Mouse (Mus musculus) layer of hippocampus, adult 18-20 months (tissue): ENCODE measurements around the gene Hist1h3g. TPM values are rescaled to one million over a fixed set of nuclear protein-coding genes. Genes with fewer than 3 reads are reported as not detected.

Experiments
- DNase-seq, 2 experiments: peaks; one replicate each; pipeline ENCODE4 v3.0.0; 2022; ENCODE audit warnings: low spot score in 2 of 2
- long read RNA-seq: library from polyadenylated mRNA; stranded (forward); transcript quantifications from one replicate; pipeline ENCODE4 v2.0.0, GENCODE M21; 2021
- total RNA-seq, 2 experiments: library from RNA; stranded (reverse); gene quantifications; 2 replicates each; pipeline ENCODE4 v1.2.3; 2021

Hist1h3g gene
- 1 to 10 TPM; 2.1 to 4.9 TPM for total RNA-seq
- long read RNA-seq, result 0 reads

DNA sequence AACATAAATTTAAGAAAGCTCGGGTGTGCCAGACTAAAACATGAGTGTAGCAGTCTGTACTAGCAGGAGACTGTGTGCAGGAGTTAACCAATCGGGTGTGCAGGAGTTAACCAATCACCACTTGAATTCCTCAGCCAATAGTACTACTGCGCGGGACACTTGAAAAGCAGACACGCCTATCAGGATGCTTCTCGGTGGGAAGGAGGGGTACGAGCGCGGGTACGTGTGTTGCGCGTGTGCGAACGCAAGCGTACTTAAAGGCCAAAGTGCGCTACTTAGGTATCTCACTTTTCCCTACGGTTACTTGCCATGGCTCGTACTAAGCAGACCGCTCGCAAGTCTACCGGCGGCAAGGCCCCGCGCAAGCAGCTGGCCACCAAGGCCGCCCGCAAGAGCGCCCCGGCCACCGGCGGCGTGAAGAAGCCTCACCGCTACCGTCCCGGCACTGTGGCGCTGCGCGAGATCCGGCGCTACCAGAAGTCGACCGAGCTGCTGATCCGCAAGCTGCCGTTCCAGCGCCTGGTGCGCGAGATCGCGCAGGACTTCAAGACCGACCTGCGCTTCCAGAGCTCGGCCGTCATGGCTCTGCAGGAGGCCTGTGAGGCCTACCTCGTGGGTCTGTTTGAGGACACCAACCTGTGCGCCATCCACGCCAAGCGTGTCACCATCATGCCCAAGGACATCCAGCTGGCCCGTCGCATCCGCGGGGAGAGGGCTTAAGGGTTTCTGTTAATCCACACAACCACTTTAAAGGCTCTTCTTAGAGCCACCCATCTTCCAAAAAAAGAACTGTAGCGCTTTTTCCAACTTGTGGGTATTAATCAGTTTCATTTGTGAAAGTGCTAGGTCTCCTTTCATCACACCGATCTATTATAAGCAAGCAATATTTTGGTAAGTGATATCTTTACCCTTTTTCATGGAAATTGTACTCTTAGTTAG is at the start of gene Hist1h3g:
Gene Hist1h3g (plus strand): TSS at position 286 of the 939 bp plus-strand sequence.
- DNase-seq, result peak; percentile 89 to 96

DNA sequence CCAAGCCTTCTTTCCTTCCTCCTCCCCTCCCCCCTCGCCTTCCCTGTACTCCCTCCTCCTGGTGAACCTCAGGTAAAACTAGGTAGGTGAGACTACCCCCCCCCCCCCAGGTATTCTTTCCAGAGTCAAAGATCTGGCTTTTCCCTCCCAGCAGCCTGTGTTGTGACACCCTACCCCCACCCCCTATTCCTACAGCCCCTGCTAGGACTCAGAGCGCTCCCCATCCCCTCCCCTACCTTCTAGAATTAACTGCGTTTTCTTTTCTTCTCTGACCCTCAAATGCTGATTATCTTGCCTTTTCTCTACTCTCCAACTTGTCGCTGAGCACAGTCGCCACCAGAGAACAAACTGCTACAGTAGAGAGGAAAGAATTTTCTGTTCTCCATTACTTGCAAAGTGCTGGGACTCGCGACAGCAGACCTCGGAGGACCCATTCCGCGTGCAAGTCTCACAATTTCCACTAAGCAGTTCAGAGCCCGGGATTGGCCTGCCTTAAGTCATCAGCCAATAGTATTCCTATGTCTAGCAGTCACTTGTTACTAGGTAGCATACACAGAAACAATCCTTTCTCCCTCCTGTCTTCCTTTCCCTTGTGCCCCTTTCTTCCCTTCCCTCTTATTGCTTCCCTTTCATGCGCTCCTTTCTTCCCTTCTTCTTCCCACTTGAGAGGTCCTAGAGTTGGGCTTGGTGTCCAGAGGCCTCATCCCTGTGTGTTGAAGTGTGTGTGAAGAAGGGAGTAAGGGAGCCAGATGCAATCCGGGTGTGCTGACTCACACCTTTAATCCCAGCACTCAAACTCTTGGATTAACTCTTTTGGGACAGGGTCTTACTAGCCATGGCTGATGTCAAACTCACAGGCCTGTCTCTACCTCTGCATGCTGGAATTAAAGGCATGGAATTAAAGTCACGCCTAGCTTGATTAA is 46.6 kb upstream of the Hist1h3g start, which contains the start of gene Btn2a2:
Gene Btn2a2 (minus strand): TSS at position 458 of the 923 bp plus-strand sequence.
- peak; percentile 60 to 88 for DNase-seq

DNA sequence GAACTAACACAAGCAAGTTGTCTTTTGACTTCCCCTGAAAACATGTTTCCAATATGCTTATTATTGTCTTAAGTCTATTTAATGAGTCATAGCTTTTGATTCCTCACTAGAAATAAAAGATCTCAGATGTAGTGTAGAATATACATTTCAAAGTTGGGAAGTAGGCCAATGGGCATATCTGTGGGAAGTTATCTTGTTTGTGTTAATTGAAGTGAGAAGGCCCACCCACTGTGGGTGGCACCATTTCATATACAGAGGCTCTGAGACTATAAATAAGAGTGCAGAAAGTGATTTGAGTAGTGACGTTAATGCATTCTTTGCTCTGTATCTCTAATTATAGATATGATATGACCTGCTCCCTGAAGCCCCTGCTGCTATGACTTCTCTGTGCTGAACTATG is 44.4 kb upstream of the Hist1h3g start:
- DNase-seq, result no peak

DNA sequence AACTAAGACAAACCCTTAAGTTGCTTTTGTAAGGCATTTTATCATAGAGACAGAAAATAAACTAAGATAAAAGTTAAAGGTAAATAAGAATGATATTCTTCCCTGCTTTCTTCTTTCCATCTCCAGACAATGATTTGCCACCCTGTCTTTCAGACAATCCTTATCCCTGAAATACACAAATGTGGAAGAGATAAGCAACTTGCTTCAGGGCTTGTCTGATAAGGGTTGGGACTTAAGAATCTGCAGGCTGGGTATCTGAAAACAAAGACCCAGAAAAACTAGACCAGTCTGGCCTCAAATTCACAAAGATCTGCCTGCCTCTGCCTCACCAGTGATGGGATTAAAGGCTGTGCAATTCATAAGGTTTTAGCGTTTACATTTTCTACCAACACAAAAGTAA is 44.0 kb upstream of the Hist1h3g start:
- DNase-seq, result no peak

DNA sequence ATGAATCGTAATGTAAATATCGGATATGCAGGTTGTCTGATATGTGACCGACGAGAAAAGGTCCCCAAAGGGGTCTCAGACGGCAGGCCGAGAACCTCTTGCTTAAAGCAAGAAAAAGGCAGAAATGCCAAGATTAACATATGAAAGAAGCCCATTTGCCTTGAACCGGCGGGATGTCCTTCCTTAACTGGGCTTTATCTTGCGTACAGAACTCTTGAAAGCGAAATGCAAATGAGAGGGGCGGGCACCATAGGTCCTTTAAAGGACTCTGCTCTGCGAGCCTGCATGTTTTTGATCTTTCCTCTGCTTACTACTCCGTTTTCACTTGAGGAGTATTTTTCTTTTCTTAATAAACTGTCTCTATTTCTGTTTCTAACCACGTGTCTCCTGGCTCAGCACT is 43.2 kb upstream of the Hist1h3g start:
- DNase-seq, result no peak

DNA sequence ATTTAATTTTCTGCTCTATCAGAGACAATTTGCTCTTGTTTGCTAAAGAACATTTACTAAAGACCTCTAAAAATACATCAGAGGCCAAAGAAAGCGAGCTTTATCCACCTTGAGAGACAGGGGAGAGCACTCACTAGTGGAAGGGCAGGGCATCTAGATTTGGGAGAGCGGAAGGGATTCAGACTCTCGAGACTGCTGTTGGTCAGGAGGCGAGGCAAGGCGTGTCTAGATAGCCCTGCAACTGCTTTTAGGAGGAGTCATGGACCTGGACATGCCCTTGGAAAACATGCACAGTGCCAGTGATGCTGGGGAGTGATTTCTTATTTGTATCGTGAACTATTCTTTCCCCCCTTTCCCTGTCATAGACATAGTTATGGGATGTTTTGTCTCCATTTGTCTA is 39.7 kb upstream of the Hist1h3g start:
- no peak for DNase-seq

DNA sequence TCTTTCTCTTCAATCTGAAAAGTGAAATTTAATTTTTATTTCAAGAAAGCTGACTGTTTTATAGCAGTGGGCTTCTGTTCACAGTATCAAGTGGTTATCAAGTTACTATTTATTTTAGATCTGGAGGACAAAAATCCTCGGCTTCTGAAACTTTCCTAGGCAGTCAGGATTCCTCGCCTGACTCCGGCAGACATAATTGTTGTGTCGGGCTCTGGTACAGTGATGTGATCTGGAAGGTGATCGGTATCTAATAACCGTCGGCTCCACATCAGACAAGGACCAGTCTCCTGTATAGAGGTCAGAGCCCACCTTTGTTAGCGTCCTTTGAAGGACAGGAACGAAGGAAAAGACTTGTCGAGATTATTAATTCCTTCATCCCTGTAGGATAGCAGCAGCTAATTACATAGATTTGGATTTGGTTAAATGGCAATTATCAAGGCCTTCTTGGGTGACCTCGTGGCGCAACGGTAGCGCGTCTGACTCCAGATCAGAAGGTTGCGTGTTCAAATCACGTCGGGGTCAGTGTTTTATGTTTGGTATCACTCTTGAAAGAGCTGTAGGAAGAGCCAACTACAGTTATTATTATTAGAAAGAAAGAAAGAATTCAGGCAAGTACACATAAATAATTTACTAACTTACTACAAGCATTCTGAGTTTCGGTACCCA is 37.4 kb upstream of the Hist1h3g start:
- DNase-seq, result peak; percentile 42 to 81

DNA sequence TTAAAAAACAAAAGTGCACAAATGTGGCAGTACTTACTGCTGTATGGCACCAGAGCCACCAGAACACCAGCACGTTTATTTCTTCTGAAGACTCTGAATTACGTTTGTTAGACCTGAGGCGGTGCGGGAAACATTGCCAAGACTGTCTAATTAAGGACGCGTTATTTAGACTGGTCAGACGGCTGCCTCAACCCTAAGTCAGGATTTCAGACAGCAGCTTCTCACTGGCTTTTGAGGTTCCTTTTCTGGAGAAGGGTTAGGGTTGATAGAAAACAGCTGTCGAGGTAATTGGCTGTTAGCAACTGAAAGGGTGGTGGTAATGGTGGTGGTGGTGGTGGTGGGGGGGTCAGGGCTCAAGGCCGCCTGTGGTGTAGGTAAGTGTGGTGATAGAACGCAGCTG is 36.6 kb upstream of the Hist1h3g start:
- DNase-seq, result no peak

DNA sequence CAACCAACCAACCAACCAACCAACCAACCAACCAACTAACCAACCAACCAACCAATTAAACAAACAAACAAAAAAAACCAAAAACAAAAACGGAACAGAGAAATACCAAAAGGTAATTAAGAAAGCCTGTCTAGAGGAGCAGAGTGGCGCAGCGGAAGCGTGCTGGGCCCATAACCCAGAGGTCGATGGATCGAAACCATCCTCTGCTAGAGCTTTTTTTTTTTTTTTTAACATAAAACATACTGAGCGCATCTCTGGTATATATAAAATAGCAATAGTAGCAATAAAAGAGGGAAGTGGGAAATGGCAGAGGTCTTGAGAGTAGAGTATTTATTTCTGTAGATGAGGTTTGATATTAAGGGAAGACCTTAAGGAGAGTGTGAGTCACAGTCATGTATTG is 35.3 kb upstream of the Hist1h3g start:
- DNase-seq, result no peak

DNA sequence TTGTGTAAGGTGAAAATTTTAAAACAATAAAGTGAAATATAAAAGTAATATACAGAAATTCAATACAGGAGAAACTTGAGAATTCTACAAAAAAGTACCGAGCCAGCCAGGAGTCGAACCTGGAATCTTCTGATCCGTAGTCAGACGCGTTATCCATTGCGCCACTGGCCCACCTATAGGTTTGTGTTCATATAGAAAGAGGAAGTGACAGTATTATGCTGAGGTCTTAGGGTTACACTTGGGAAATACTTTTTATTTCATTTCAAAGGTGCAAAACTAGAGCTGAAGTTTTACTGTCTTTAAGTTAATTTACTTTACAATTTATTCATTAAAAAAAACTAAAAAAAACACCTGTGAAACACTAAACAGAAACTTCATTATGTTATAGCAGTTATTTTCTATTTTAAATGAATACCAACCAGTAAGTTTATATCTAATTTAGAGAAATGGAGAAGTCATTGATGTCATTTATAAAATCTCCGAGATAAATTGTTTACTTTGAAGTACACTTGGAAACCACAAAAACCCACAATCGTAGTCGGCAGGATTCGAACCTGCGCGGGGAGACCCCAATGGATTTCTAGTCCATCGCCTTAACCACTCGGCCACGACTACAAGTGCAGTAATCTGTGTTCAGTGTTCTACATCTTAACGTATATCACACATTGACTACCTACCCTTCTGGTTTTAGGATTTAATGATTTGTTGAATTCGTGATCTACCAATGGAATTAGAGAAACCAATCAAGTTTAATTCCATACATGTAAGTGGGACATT is 34.6 kb upstream of the Hist1h3g start:
- peak; percentile 67 to 87 for DNase-seq

DNA sequence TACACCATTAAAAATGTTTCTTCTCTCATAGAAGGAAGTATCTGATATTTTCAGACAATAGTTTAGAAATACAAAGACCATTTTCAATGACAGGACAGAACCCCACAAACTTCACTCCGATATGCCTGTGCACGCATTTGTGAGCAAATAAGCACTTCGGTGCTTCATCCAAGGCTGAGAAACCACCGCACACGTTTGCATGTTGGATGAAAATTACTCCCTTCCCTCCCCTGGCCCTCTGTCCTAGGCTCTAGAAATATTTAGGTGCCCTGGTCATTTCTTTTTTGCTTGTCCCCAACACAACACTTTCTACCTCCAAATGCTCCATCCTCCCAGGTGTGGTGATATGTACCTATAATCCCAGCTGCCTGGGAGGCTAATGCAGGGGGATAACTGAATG is 33.7 kb upstream of the Hist1h3g start:
- no peak for DNase-seq

DNA sequence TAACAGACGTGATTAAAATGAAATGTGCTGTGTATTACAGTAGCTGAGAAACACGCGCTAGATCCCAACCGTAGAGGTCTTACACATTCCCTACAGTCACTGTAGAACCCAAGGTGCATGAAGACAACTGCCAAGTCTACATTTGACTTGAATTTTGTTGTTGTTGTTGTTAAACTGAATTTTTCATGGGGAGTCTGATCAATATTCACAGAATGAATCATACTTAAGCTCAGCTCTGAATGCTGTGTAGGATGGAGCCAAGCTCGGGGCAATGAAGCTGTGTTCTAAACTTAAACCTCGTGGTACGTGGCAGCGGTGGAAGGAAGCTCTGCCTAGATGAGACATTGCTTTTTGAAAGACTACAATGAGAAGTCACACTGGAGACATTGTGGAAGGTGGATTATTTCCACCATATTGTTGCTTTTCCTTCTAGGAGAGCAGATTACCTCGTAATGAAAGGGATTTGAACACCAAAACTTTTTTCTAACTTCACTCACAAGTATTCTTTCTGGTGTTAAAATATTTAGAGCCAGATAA is 33.1 kb upstream of the Hist1h3g start:
- no peak for DNase-seq

DNA sequence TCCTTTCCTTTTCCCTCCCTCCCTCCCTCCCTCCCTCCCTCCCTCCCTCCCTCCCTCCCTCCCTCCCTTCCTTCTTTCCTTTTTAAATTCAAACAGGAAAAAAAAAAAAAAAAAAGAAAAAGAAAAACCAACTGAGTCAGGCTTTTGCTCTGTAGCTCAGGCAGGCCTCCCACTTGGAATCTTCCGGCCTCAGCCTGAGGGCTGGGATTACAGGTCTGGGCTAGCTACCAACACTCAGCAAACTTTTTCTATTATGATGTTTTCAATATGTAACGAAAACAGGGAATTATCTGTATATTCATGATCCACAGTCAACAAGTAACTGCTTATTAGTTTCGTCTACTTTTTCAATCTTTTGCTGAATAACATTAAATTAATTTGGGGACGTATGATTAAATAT is 32.3 kb upstream of the Hist1h3g start:
- no peak for DNase-seq

DNA sequence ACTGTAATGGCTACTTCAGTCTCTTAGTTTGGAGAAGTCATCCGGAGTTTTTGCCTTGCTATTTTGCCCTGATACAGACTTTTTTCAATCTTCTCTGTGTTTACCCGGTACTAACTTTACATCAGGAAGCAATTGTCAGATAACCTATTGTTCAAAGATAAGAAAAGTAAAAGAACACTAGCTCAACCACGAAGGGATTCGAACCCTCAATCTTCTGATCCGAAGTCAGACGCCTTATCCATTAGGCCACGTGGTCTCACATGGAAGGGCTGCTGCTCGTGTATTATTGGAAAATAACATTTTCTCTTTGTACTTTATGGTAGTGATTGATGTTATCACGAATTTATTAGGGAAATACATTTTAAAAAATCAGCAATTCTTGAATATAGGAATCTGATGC is 31.4 kb upstream of the Hist1h3g start:
- DNase-seq, result peak; percentile 30 to 90

DNA sequence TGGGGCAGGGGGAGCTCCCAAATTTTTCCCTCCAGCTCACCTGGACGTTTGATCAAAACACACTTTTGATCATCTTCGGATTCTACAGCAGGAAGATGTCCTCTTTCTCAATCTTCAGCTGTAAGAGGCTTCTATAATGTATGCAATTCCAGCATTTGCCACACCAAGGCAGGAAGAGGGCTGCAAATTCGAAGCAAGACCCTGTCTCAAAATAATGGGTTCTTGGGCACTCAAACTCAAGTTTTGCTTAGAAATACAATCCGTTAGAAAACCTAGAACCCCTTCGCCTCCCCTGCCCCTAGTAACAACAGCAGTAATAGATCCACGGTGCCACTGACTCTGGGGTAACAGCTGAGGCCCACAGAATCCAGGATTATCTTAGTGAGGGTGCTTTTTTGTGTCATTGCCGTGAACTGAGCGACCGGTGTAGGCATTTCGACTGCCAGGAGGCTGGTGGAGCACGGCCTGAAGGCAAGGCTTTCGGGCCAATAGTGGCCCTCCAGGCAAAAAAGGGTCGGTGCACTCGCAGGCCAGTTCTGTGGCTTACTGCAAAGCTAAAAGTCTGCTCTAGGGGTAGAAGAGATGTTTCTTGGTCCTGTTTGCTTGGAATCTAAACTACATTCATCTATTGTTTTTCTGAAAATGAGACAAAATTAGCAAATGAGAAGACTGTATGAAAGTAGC is 29.4 kb upstream of the Hist1h3g start:
- no peak for DNase-seq

DNA sequence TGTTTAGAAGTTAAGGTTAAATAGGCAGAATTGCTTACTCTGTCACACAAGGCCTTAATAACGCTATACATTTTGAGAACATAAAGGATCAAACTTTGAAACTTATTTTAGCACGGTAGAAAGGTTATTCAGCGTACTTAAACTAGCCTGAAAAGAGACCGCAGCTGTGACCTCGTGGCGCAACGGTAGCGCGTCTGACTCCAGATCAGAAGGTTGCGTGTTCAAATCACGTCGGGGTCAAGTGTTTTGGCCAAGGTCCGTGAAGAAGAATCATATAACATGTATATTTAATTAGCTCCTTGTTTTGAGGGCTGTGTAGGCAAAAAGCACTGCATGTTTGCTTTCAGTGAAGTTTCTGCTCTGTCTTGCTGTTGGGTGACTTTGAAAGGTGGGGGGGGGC is 28.9 kb upstream of the Hist1h3g start:
- peak in 1 of 2 experiments; percentile 51 for DNase-seq

DNA sequence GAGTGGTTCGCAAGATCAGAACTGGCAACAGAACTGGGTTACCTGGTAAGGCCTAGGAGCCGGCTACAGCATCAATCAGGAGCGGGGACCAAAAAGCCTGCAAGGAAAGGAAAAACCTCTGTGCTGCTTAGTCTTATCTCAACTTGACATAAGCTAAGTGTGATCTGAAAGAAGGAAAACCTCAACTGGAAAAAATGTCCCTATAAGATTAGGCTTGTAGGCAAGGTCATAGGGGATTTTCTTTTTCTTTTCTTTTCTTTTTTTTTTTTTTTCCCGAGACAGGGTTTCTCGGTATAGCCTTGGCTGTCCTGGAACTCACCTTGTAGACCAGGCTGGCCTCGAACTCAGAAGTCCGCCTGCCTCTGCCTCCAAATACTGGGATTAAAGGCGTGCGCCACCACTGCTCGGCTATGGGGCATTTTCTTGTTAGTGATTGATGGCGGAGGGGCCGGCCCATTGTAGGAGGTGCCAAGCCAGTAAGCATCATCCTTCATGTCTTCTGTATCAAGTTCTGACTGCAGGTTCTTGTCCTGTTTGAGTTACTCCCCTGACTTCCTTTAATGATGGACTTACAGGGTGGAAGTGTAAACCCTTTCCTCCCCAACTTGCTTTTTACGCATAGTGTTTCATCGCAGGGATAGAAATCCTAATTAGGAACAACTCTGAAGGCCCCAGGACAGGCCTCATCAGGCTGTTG is 28.3 kb upstream of the Hist1h3g start:
- DNase-seq, result no peak

DNA sequence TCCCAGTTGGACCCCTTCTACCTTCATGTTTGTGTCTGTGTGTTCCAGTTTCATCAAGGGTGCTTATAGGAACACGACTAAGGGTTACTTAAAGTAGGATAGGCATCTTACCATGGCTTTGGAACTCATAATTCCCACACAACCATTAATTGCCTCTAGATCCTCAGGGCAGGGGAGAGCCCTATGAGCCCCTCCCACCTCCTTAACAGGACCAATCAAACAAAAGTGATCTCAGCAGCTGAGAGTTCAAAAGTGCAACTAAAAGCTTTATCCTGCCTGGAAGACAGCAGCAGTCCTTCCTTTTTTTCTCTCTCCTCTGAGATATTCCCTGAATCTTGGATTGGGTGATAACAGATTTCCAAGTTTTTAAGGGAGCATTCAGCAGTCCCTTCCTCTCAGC is 25.1 kb upstream of the Hist1h3g start:
- no peak for DNase-seq

DNA sequence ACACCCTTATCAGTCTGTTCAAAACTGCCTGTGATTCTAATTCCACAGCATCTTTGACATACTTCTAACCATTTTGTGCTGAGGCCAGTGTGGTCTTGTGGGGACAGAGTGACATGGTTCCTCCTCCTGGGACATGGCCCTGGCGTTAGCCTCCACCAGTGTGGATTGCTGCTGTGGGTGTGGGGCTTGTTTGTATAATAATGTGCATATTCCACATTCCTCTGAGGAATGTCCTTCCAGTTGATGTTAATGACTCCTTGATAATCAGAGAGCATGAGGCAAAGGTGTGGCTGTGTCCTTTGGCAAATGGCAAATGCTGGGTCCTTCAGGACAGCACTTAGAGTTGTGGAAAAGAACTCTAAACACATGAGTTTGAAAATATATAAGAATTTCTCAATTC is 21.7 kb upstream of the Hist1h3g start:
- DNase-seq, result no peak
